24 mouse cellular contexts compared by ENCODE assay signal in genomic region chr14:79312719-79313118, GRCm38 (mm10). TPM values are rescaled to one million over a fixed set of nuclear protein-coding genes. Genes with fewer than 3 reads are reported as not detected.
DNase-seq lines count a peak whose midpoint lies in the region; ATAC-seq lines count a peak whose summit lies in the region.
"Had no signal": no experiment of that assay in that cellular context is flagged by ENCODE, and none has a peak within 500 bp of the region (broad histone marks: within the 10 kb centered on the region; RNA-seq: fewer than 3 reads in every experiment).

No protein-coding gene starts in this region.

- no peaks in the 10 kb centered on the region for H3K9me3 ChIP-seq in heart, embryonic 10.5 days
- H3K9me3 ChIP-seq in megakaryocyte, embryonic 14.5 days: no peaks in the 10 kb centered on the region
- H3K9me3 ChIP-seq in intestine, embryonic 15.5 days: no peaks in the 10 kb centered on the region
- H3K9me3 ChIP-seq: forebrain, embryonic 10.5 days; forebrain, embryonic 13.5 days; heart, embryonic 13.5 days had no signal

- H3K4me1 ChIP-seq in heart, embryonic 10.5 days: peaks cover 17% of the 10 kb centered on the region; the same call in 1 of the 2 replicates
- H3K4me1 ChIP-seq in megakaryocyte, embryonic 14.5 days: peaks cover 31% of the 10 kb centered on the region
- 0 out of 2 replicates have a peak, but pooled peaks cover 2% of the 10 kb centered on the region for H3K4me1 ChIP-seq in intestine, embryonic 15.5 days (replicated peaks)

- H3K27ac ChIP-seq in heart, embryonic 10.5 days: no peak overlapping the region
- H3K27ac ChIP-seq in intestine, embryonic 15.5 days: no peak overlapping the region
- H3K27ac ChIP-seq: forebrain, embryonic 10.5 days; forebrain, embryonic 13.5 days; heart, embryonic 13.5 days; hindbrain, embryonic 14.5 days had no signal

- H3K9ac ChIP-seq in intestine, embryonic 15.5 days: no peak overlapping the region
- H3K9ac ChIP-seq: forebrain, embryonic 13.5 days; heart, embryonic 13.5 days; hindbrain, embryonic 14.5 days had no signal

- H3K4me2 ChIP-seq in intestine, embryonic 15.5 days (replicated peaks): no peak overlapping the region
- H3K4me2 ChIP-seq: forebrain, embryonic 13.5 days; heart, embryonic 13.5 days; hindbrain, embryonic 14.5 days had no signal

- no peak overlapping the region for H3K4me3 ChIP-seq in heart, embryonic 10.5 days
- peak overlapping the region; percentile 7 for H3K4me3 ChIP-seq in megakaryocyte, embryonic 14.5 days (replicated peaks)
- no peak overlapping the region for H3K4me3 ChIP-seq in intestine, embryonic 15.5 days (replicated peaks)
- H3K4me3 ChIP-seq: forebrain, embryonic 10.5 days; forebrain, embryonic 13.5 days; heart, embryonic 13.5 days had no signal

- peak; percentile 91 for DNase-seq in heart, adult 11 months
- DNase-seq in heart, embryonic 10.5 days (ENCODE audit: low spot score): no peak
- DNase-seq in NIH3T3 (ENCODE audit: low read depth): peak; percentile 78
- no peak for DNase-seq in layer of hippocampus, postnatal 25 days (ENCODE audit: extremely low spot score in 1 of 2, low spot score in 1 of 2)
- DNase-seq: adrenal gland, postnatal 10 days; adrenal gland, postnatal 36 days; cerebellum, adult 18-20 months; cerebellum, adult 9-10 months; cerebellum, postnatal 25 days; gastrocnemius, postnatal 14 days; heart, adult 18-20 months; heart, postnatal 4 days had no signal

- ATAC-seq in megakaryocyte, adult 5-6 weeks (ENCODE audit: poor library complexity, severe bottlenecking): no peak
- no peak for ATAC-seq in intestine, embryonic 15.5 days
- ATAC-seq: activated CD4-positive, CD25-positive, alpha-beta regulatory T cell, adult 4 months; CD4-positive, CD25-positive, alpha-beta regulatory T cell, adult 4 months; forebrain, embryonic 13.5 days; forebrain, embryonic 16.5 days; hindbrain, postnatal 0 days; inflammation-experienced regulatory T-cells, adult 6 months had no signal

- 77% methylated on average over 4 of the region's 4 CpGs for WGBS in heart, embryonic 10.5 days
- 77% methylated on average over 4 of the region's 4 CpGs for WGBS in intestine, embryonic 15.5 days

- no peaks in the 10 kb centered on the region for H3K36me3 ChIP-seq in heart, embryonic 10.5 days
- no peaks in the 10 kb centered on the region for H3K36me3 ChIP-seq in megakaryocyte, embryonic 14.5 days (replicated peaks; ENCODE audit: low read length)
- H3K36me3 ChIP-seq in intestine, embryonic 15.5 days: no peaks in the 10 kb centered on the region
- H3K36me3 ChIP-seq: forebrain, embryonic 10.5 days; heart, embryonic 13.5 days had no signal

- H3K27me3 ChIP-seq in heart, embryonic 10.5 days (ENCODE audit: insufficient read depth, poor library complexity, severe bottlenecking): no peaks in the 10 kb centered on the region
- H3K27me3 ChIP-seq in megakaryocyte, embryonic 14.5 days (replicated peaks): no peaks in the 10 kb centered on the region
- no peaks in the 10 kb centered on the region for H3K27me3 ChIP-seq in intestine, embryonic 15.5 days (replicated peaks)
- H3K27me3 ChIP-seq: forebrain, embryonic 13.5 days had no signal

RNA-seq across cellular contexts. Expression of gene Rgcc, which starts 11.3 kb away (rescaled TPM):
- 16.0 and 17.0 TPM in 2 replicates for polyA plus RNA-seq in heart, embryonic 10.5 days (2016; fragmentation: Nextera tagmentation; extraction: Ambion mirVana)
- polyA plus RNA-seq in megakaryocyte, embryonic 14.5 days (2012; ENCODE audit: insufficient read depth, low replicate concordance): 19.5 and 68.5 TPM in 2 replicates
- total RNA-seq in megakaryocyte, adult 5-6 weeks (2015): 11.7 and 13.7 TPM in 2 replicates
- 12.4 and 12.8 TPM in 2 replicates for total RNA-seq in megakaryocyte, adult 5-6 weeks (2017)
- total RNA-seq in layer of hippocampus, postnatal 25 days (2021): 10 to 100 TPM; 39.6 to 43.9 TPM
- polyA plus RNA-seq in intestine, embryonic 15.5 days (2015; fragmentation: Nextera tagmentation; extraction: Ambion mirVana): 44.4 and 45.9 TPM in 2 replicates

Comparison
In these comparisons a context has a peak if more than half of its experiments do, and no peak if none do; other contexts are left out.
1. DNase-seq: peak in heart, adult 11 months (single experiment) and NIH3T3 (single experiment); none in heart, embryonic 10.5 days (single experiment) and layer of hippocampus, postnatal 25 days (0 of 2).